Mouse (Mus musculus) R1 (cell line): ENCODE data around the gene Dpf3.
A peak's percentile ranks its signal among the peaks of the same experiment; 100 is the strongest.

Experiments
- DNase-seq: peaks from one replicate; pipeline ENCODE4 v3.0.0-alpha.2; 2018; ENCODE audit warnings: low read depth, low spot score

The Dpf3 gene

DNA sequence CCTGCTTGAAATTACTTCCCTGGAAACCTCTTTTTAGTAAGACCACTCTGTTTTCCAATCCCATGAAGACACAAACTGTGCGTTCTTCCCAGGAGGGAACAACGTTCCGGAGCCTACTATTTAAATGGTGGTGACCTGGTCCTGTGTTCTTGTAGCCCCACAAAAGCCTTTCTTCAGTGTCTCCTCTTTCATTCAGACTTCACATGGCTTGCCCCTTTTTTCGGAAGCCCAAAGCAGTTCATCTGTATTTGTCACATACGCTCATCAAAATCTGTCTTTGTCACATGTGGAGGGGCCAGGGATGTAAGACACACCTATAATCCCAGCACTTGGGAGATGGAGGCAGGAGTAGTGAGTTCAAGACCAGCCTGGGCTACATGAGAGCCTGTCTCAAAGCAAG, 73.8 kb downstream of the Dpf3 start:
- DNase-seq: no peak

DNA sequence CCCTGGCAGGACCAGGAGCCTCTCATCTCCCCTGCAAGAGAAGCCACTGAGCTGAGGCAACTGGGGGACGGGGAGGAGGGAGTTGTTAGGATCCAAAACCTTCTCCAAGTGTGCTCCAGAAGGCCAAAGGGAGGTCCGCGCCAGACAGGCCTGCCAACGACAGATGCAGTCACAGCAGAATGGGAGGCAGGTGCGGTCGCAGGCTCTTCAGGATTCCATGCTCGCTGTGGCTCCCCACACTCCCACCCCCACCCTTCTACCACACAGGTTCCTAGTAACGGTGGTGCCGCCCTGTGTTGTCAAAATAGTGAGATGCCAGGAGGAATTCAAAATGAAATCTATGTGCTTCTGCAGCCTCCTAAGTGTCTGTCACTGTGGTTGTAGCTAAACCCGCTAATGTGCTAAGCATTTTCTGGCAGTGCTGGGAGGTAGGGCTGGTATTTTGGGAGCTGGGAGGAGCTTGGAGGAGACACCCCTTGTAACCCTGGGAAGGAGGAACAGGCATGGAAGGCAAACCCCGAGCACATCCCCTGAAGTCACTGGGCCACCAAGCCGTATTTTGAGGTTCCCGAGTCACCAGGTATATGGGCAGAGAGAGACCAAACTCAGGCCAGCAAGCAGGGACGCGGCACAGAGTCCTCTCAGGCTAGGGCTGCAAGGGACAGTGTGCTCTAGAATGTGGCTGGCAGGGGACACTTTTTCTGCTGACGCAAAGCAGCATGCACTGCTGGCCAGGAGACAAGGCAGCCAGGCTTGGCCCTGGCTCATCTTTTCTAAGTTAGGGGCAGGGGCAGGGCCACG, 75.6 kb downstream of the Dpf3 start:
- peak; percentile 17 for DNase-seq

DNA sequence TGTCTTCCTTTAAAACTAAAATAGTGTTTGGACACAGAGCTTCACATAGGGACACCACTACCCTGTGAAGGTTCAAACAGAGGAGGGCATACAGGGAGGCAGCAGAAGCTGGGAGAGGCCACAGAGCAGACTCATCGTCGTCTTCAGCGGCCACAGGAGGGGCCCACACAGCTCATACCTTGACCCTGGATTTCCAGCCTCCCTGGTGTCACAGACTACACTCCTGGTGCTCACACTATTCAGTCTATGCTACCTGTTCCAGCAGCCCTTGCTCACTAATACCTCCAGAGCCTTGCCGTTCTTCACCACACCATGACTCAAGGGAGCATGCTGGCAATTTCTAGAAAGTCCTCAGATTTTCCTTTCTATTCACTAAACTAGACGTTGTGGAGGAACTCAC, 76.5 kb downstream of the Dpf3 start:
- DNase-seq: no peak

DNA sequence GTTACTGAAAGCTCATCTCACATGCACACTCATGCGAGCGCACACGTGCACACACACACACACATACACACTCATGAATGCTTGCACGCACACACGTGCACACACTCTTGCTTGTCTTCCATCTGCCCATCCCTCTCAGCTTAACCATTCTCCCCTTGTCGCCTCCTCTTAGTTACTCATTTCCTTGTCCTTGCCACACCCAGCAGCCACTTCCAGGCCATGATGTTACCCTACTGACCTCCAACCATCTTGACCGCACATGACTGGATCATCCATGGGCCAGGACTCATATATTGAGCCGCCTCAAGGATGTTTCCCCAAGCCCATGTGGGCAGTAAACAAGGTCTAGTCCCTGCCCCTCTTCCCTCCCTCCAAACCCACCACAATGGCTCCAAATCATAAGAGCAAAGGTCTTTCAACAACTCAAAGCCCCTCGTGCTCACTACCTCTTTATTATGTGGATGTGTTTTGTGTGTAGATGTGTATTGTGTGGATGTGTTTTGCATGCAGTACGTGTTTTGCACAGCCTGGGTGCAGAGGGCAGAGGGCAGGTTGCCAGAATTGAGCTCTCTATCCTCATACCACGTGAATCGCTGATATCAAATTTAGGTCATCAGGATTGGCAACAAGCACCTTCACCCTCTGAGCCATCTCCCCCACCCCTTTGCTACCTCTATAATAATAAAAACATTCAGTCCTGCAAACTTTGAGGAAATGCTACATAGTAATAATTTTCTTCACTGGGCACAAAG, 82.0 kb downstream of the Dpf3 start:
- no peak for DNase-seq

DNA sequence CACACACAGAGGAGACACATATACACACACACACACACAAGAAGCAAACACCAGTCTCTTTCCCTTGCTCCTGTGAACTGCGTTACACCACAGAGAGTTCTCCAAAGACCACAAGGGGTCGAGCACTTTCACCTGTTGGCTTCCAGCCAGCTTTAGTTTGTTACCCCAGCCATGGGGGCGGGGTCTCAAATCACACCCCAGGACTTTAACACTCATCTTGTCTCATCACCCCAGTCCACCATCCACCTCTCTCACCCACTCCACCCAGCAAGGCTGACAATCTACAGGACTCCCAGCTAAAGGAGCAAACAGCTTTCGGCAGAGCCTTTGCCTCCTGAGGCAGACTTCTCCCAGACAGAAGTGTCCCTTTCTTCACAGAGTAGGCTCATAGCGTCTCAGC, 85.2 kb downstream of the Dpf3 start:
- DNase-seq: no peak

DNA sequence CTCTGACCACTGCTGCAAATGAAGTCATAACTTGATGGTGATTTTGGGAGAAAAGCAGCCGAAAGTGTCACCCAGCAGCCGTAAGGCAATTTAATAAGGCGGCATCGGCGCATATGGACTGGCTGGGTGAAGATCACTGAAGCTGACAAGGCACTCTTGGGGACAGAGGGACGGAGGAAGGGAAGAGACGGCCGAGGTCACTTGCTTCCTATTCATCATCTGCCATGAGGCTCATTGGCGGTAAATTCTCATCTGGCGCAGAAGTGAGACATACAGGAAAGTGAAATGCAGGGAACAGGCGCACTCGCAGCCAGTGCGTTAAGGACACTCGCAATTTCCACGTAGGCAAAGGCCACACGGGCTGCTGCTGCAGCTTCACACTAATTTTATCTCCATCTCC, 95.5 kb downstream of the Dpf3 start:
- no peak for DNase-seq

DNA sequence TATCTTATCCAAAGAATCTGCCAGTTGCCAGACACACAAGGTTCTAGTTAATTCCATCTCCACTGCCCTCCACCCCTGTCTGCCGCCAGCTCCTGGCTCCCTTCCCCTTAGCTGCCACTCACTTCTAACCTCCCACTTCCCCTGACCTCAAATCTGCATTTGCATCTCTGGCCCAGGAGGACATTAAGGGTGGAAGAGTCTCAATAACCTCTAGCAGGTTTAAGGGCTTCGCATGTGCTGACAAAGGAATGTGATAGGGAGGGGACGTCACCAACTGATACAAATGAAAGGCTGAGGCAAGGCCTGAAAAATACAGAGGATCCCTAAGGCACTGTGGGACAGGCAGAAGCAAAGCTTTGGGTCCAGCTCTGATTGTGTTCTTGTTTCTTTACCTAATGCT, 100.0 kb downstream of the Dpf3 start:
- DNase-seq: peak; percentile 59

DNA sequence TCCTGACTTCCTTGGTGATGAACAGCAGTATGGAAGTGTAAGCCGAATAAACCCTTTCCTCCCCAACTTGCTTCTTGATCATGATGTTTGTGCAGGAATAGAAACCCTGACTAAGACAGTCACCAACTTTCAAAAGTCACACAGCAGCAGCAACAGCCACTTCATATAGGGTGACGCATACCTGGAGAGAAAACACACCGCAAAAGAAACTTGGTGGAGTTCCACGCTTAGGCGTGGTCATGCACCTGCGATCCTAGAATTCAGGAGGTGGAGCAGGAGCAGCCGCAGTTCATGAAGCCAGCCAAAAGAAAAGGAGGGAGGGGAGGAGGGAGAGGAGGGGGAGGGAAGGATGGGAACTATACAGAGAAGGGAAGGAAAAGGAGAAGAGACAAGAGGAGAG, 106.4 kb downstream of the Dpf3 start:
- no peak for DNase-seq

DNA sequence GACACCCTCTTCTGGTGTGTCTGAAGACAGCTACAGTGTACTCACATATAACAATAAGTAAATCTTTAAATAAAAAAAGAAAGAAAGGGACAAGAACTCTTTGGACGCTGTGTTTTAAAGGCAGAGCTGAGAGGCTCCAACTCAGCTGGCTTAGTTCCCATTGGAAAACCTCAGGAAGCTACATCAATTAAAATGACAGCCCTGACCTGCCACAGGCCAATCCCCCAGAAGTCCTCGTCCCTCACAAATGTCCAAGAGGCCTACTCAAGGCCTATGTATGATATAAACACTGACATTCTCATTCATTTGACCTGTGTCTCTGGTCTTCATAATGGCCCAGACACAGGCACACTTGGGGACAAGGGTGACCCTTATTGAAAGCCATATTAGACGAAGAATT, 107.5 kb downstream of the Dpf3 start:
- DNase-seq: no peak

DNA sequence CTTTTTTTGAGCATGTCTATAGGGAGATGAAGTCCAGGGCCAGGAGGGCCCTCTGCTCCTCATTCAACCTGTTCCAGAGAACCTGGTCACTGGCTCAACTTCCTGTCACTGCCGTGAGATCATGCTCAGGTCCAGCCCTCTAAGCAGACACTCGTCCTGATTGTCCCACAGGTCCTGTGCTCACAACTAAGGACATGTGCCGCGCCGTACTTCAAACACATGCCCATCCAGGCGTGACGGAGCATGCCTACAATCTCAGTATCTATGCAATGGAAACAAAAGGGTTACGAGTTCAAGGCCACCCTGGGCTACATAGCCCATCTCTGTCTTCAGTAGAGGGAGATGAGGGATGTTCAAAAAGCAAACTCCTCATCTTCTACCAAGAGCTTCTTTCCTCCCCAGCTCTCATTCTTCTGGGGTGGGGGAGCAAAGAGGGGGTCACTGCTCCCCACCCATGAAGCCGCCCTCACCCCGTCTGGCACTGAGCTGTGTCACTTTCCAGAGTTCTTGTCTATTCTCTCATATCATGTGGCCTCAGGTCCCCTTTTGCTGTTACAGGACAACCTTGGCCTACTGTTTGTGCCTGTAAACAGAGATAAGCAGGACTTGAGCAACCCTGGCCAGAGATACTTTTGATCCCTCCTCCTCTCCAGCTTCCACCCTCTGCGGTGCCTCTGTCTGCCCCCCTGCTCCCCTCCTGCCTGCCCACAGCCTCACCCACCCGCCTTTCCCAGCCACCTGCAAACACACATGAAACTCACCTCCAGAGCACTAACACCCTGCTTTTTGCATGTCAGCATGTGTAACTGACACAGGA, 112.3 kb downstream of the Dpf3 start:
- no peak for DNase-seq

DNA sequence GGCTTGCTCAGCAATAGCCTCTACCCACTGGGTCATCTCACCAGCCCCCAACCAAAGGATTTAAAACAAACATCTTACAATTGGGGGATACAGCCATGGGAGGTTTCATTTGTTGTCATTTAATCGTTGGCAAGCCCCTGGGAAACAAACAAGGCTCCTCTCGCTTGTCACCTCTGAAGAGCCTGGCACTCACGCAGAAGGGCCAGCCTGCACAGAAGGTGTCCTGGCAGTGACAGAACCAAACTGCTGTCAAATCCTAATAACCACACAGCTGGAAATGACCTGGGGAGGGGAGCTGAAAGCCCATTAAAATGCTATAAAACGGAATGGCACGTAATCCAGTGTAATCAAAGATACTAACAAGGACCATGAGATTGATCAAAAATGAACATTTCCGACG, 114.4 kb downstream of the Dpf3 start:
- no peak for DNase-seq

DNA sequence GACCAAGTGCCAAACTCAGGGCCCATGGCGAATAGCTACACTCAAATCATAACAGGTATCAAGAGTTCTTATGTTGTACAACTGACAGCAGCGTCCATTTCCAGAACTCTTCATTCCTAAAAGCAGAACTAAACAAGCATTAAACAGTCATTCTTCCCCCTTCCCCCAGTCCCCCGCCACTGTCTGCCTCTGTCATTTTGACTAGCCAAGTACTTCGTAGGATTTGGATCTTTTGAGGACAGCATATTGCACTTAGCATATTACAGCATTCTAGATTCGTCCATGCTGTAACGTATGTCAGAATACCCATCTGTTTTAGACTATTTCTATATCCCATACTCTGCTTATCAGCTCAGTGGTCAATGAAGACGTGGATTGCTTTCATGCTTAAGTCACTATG, 115.2 kb downstream of the Dpf3 start:
- DNase-seq: no peak

DNA sequence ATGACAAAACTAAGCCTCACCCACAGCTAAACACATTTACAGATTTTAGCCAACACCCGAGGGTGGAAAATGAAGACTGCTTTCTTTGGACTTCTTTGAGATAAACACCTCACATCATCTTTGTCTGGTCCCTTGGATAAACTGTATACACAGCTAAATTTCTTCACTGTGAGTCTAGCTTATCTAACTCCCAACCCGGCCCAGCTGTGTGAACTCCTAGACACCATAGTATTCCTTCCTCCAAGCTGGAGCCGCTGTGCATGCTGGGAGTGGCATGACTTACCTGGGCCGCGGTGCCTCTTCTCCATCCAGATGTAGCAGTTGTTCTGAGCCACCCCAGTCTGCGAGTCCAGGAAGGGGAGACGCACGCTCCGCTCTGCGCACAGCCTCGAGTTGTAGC, 117.3 kb downstream of the Dpf3 start:
- DNase-seq: no peak

DNA sequence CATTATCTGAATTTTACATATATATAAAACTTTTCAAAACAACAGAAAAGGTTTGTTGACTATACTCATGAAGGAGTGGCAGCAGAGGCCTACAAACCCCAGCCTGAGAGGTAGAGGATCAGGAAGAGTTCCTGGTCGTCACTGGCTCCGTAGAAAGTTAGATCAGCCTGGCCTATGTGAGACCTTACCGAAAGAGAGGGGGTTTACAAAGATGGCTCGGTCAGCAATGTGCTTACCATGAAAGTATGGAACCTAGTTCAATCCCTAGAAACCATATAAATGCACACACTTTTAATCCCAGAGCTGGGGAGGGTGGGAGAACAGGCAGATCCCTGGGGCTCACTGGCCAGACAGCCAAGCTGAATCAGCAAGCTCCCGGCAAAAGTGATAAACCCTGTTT, 118.1 kb downstream of the Dpf3 start:
- no peak for DNase-seq

DNA sequence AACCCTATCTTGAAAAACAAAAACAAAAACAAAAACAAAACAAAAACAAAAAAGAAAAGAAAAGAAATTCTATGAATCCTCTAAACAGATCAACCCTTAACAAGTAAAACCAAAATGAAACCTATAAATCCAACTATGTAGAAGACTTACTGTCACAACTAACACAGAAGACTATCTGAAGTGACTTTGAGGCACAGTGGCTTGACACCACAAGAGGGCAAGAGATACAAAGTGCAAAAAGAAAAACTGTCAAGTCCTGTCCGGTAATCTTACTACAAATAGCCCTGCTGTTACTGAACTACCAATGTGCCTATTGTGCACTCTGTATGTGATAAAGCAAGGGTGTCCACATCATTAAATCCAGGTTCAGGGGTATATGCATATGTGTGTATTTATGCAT, 120.0 kb downstream of the Dpf3 start:
- DNase-seq: no peak

DNA sequence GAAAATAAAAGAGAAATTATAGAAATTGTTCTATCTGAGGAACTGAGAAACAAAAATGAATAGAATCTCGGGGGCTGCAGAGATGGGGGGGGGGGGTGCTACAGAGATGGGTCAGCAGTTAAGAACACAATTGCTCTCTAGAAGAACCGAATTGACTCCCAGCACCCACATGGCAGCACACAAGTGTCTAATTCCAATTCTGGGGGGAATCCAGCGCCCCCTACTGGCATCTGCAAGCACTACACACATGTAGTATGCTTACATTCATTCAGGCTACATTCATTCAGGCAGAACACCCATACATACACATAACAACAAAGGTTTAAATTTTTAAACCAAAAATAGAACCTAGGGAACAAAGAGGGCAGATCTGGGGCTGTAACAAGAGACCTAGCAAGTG, 122.7 kb downstream of the Dpf3 start:
- peak; percentile 58 for DNase-seq

DNA sequence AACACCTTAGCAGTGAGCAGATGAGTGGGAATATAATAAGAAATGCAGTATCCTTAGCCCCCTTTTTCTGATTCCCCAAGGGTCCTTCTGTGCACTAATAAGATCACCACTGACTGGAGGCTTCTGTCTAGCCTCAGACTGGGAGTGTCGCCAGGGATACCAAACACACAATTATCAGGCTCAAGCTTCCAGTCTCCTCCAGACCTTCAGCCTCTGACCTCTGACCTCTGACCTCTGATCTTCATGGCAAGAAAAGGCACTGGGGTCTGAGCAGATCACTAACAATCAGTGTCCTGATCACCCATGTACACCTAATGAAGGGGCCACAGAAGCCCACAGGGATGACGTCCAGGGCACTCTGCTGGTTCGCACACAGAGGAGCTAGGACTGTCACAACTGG, 125.7 kb downstream of the Dpf3 start:
- no peak for DNase-seq

DNA sequence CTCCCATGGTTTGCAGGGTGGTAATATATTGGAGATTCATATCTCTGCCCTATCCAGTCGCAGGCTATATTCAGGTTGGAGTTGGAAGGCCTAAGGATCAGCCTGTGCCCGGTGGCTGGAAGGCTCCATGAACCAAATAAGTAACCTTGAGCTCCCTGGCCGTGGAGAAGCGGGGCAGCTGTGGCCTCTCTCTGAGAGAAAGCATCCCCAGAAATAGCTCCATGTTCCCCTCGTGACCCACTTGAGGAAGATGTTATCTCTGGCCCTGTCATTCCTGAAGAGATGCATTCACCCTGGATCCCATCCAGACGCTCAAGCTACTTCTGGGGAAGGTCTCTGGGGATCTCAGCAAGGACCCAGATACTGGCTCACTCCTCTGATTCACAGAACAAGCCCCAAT, 134.9 kb downstream of the Dpf3 start:
- DNase-seq: no peak

DNA sequence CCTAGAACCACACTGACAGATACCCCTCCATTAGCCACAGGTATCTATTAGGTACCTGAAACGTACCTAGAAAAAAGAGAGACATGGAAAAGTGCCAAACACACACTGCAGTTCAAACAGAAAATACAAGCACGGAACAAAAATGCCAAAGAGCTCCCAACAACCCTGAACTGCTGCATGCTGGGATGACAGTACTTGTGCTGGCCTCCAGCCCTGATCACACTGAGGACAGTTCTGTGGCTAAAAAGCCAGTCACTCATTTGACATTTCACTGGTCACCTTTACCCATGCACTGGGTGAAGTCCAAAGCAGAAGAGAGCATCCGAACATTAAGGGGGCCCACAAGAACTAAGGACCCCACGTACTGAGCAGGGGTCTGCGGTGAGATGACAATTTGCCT, 137.8 kb downstream of the Dpf3 start:
- no peak for DNase-seq

DNA sequence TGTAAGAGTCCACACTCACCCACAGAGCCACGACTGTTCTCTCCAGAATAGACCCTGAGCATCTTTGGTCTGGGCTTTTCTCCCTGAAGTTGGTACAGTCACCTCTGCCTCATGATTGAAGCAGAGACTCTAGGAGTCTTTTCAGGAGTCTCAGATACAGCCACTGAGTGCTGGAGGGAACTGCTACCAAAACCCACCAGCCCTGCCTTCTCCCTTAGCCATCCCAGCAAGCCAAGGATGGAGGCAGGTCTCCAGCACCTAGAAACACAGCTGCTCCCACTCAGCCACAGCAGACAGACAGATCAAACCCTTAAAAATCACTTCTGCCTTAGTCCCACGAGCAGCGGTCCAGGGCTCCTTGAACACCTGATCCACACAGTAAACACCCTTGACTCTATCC, 139.3 kb downstream of the Dpf3 start:
- DNase-seq: no peak

DNA sequence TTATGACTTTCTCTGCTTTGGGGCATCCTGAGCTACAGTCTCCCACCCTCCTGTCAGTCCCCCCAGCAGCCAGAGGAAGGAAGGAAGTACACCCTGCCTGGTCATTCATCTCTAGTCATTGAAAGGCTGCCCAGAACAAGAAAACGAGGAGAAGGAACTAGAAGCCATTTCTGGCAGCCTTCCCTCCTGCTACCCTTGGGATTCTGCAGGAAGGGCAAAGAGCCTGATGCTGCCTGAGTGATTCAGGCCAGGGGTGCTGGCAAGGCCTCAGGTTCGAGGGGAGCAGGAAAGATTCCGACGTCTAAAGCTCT, 144.7 kb downstream of the Dpf3 start:
- DNase-seq: no peak

DNA sequence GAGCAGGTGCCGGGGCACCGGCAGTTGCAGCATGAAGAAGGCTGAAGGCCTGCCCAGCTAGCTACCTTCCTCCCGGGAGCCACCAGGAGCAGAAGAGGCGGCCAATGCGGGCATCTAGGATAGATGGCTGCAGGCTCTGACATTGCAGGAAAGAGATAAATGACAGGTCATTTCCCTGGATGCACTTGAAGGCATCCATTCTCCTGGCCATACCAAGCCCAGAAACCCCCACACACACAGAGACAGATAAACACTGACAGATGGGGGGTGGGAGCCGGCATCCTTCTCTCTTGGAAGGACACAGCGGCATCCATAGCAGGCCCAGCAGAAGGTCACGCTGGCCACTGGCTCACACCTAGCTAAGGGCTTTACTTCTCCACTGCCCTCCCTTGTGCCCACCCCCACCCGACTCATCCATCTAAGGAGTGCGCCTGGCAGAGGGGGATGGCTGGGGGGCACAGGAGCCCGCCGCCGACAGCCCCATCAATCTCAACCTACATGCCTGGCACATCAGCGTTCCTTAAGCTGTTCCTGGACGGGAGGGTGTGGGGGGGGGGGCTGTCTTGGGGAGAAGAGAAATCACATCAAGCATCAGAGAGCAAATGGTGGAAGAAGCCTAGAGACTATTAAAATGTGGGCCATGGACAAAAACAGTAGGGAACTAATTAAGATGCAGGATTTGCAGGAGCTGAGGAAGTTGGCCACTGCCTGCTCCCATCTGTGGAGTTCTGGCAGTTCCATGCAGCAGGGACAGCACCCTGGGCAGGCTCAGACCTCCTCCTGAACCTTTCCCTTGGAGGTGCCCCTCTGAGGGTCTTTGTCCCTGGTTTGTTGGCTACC, 145.3 kb downstream of the Dpf3 start:
- no peak for DNase-seq
